Mouse (Mus musculus): ENCODE results near the gene Ccdc74a.

DNA sequence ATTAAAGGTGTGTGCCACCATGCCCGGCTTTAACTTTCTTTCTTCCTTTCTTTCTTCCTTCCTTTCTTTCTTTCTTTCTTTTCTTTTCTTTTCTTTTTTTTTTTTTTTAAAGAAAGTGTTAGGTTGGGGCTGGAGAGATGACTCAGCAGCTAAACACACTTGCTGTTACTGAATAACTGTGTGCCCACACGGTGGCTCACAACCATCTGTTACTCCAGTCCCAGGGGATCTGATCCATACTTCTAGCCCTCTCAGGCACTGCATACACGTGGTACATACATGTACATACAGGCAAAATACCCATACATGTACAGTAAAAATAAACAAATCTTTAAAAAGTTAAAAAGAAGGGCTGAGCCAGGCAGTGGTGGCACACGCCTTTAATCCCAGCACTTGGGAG is 34.9 kb upstream of the Ccdc74a start:
- no peak for TF ChIP-seq POLR2A (IDR thresholded peaks at IDR 0.05; ENCODE audit: insufficient read length, low read depth)
- no peak for TF ChIP-seq E2F4 (IDR thresholded peaks at IDR 0.05; ENCODE audit: insufficient read depth)
- TF ChIP-seq REST (IDR thresholded peaks at IDR 0.05; ENCODE audit: insufficient read depth, insufficient read length), result no peak
- no peak for TF ChIP-seq USF1 (IDR thresholded peaks at IDR 0.05; ENCODE audit: low read depth)
- no peak for TF ChIP-seq POLR2AphosphoS2 (IDR thresholded peaks at IDR 0.05; ENCODE audit: insufficient read length, low read depth)

All from myocyte (in vitro differentiated cells).